Mouse (Mus musculus) adrenal gland, postnatal 36 days (tissue): ENCODE measurements at regions not wholly inside any gene's neighbourhood (a gene's known extent, or its start where the extent isn't known, plus 50 kb on each side); places are given as distances from the start of the nearest gene placed in this dataset.

Source experiments
- DNase-seq, 2 experiments: peaks; one replicate each; pipeline ENCODE4 v3.0.0; 2021; ENCODE audit warnings: mixed read lengths in 1 of 2

- DNase-seq: no peak
Observed at GRCm38 (mm10) chr12:77135067-77135466, 102.9 kb upstream of the Fut8 start.

DNA sequence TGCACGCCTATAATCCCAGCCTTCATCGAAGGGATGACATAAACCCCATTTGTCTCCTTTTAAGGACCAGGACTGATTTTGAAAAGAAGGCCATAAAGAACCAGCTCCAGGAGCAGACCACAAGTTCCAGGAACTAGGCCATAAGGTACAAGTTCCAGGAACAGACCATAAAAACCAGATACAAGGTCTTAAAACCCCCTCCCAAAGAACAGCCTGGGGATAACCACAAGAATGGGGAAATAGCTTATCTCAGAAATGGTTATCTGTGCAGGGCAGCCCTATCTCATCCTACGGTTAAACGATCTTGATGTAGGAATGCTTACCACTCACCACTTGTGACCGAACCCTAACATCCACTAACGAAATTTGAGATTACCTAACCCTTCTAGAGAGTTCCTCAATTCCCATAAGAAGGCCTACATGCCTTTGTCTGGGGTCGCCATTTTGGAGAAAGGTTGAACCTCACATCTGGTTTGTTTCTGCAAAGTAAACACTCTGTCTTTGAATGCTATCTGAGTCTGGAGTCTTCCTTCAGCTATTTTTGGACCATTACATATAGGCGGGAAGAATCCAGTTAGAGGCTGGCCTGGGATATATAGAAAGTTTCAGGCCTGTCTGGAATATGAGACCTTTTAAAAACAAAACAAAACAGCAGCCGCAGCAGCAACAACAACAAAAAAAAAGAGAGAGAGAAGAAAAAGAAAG lies 103.5 kb upstream of the Fut8 start:
- no peak for DNase-seq

GRCm38 (mm10) chr12:77133465-77134305 lies 104.2 kb upstream of the Fut8 start:
- no peak for DNase-seq

- no peak for DNase-seq
Observed at GRCm38 (mm10) chr12:77131328-77131727, 106.6 kb upstream of the Fut8 start.

GRCm38 (mm10) chr12:77130526-77130925 lies 107.4 kb upstream of the Fut8 start:
- DNase-seq: no peak

DNA sequence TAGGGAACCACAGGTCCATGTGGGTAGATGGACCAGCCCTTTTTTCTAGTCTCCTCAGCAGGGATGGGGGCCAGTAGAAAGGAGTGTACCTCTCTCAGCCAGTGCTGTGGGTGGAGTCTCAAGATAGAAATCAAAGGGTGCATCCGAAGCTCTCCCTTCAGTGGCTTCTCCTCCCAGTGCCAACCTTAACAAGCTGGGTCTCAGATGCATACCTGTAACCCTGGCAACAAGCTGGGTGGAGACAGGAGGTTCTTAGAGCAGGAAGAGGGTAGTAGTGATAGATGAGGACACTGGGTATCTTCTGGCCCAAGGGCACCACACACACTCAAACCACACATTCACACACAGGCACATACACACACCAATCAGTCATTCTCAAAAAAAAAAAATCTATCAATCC lies 113.7 kb upstream of the Fut8 start:
- DNase-seq: no peak

DNA sequence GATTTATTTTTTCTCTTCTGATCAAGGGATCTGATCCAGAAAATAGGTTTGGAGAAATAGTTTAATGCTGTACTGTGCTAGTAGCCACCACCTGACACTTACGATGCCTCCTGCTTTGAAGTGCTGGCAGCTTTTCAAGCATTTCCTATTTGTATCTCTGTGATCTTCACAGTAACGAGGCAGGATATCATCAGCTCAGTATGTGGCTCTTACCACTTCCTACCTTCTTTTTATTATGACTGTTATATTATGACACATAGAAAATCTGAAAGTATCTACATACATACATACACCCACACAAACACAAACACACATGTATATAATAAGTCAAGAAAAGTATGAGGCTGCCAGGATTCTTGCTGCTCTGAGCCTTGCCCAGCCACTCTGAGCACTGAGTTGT lies 124.4 kb upstream of the Fut8 start:
- no peak for DNase-seq

- no peak for DNase-seq
Observed at GRCm38 (mm10) chr12:77112133-77112532, 125.8 kb upstream of the Fut8 start.

DNA sequence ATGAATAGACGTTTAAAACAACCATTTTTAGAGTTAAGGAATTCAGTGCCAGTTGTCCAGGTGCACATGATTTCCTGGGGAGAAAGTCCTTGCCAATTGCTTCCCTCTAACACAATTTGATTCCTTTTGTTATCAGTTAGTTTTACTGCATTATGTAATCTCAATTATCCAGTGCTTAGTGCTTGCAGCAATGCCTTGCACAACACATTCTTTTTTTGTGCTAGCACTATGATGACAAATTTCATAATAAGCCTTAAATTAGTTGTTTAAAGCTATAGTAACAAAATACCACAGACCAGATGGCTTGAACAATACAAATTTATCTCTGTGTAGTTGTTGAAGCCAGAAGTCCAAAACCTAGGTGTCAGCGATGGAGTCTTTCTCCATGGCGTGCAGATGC lies 130.7 kb upstream of the Fut8 start:
- no peak for DNase-seq

DNA sequence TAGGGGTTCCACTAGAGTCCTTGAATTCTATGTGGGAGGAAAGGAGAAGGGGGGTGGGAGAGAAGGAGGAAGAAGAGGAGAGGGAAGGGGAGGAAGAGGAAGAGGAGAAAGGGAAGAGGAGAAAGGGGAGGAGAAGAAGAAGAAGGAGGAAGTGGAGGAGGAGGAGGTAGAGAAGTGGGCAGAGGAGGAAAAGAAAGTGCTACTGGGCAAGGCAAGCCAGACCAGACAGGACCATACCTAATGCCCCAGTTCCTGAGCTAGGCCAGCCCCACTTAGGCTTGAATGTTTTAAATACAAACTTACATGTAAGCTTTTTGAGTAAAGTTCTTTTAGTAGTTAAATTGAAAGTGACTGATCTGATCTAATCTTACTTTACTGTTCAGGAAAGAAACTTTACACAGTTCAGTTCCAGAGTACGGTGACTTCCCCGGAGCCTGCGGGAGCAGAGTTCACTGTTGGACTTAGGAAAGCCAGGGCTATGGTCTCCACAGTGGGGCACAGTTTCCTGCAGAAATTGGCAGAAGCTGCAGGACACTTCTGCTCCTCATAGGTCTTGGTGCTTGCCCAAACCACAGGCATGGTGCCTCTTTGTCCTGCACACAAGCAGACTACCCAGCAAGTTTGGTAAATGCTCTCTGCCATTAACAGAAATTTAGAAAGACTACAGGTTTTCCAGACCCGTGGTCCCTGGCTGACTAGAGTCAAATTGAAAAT lies 131.9 kb upstream of the Fut8 start:
- no peak for DNase-seq

DNA sequence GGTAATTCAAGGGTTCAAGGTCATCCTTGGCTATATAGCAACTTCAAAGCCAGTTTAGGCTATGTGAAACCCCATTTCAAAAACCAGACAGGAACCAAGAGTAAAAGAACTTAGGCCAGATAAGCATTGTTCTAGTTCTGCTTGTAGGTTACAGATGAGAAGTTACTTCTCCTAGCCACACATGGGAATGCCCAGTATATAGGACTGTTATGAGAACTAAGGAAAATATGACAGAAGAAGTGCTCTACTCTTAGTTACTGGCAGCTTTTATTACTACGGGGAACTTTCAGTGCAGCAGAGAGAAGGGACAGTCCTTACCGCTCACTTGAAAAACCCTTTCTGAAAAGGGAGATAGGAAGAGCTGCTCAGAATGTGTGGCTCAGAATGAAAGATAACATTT lies 137.4 kb upstream of the Fut8 start:
- no peak for DNase-seq

DNA sequence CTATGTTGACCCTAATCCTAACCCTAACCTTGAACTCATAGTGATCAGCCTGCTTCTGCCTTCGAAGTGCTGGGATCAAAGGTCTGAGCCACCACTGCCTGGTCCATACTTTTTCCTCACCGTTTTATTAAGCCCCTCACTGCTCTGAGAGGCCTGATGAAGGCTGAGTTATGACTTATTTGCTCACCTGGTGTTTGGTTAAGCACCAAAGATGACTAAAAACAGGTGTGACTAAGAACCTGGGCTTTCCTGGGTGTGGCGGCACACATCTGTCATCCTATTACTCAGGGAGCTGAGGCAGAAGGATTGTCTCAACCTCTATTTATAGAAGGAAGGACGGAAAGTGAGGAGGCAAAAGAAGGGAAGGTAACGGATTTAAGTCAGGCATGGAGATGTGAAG lies 137.5 kb upstream of the Max start:
- DNase-seq: no peak

- DNase-seq: no peak
Observed at GRCm38 (mm10) chr12:77098821-77099220, 136.8 kb upstream of the Max start.

- no peak for DNase-seq
Observed at GRCm38 (mm10) chr12:77097831-77098230, 135.8 kb upstream of the Max start.

GRCm38 (mm10) chr12:77096461-77096860 lies 134.5 kb upstream of the Max start:
- no peak for DNase-seq

DNA sequence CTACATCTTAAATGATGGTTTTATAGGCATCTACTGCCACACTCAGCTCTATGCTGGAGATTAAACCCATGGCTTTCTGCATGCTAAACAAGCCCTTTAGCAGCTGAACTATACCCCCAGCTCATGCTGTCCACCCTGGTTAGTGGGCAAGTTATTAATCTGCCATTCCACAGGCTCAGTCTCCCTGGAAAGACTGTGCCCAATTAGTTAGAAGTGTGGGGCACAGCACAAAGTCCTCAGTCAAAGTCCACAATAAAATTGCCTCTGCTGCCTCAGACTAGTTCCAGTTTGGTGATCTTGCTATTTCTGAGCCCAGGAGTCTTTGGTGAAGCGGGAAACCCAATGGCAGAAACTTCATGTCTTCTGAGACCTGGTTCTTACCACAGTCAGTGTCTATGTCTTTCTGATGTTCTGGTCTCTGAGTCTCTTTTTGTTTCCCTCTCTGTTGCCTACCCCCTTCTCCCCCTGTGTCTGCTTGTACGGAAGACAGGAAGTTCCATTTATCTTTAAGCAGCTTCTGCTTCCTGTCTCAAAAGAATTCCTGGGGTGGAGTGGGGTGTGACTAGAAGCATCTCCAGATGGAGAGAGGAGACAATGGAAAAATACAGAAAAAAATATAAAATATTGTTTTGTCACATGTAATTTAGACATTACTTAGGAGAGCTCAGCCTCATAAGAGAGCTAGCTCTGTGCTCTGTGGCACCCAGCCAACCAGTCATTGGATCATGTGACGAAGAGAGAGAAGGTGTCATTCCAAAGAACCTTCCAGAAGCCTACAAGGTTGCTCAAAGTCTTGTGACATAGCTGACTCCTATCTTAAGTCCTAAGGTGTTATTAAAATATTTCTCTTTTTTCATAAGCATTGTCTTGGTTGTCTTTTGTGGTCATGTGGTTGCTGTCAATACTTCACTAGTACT lies 133.3 kb upstream of the Max start:
- DNase-seq: no peak

- no peak for DNase-seq
Observed at GRCm38 (mm10) chr12:77094168-77094567, 132.2 kb upstream of the Max start.

GRCm38 (mm10) chr12:77092741-77093140 lies 130.7 kb upstream of the Max start:
- no peak for DNase-seq

DNA sequence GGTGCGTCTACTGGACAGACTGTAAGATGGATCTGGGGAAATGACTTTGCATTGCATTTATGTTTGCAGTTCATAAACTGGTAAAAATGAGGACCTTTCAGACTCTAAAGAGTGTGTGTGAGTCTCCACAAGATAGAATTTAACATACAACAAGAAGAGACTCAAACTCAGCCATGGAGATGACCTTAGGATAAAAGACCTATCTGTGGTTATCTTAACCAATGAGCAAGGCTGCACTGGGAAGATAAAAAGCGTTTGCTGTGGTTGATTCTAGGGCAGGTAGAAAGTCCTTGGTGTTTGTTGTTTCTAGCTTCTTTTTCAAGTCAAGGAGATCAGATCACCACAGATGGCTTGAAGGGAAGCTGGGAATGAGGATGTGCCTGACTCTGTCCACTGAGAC lies 130.1 kb upstream of the Max start:
- no peak for DNase-seq

DNA sequence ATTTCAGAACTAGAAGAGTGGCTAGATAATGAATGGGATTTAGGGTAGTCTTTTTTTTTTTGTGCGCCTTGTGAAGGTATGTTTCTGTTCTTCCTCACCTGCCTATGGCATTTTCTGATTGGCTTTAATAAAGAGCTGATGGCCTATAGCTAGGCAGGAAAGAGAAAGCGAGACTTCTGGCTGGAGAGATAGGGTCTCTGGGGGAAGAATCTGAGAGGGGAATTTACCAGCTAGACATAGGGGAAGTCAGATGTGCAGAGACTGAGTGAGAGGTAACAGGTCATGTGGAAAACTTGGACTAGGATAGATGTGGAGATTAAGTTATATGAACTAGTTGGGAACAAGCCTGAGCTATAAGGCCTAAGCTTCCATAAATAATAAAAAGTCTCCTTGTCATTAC lies 129.7 kb upstream of the Max start:
- DNase-seq: no peak

DNA sequence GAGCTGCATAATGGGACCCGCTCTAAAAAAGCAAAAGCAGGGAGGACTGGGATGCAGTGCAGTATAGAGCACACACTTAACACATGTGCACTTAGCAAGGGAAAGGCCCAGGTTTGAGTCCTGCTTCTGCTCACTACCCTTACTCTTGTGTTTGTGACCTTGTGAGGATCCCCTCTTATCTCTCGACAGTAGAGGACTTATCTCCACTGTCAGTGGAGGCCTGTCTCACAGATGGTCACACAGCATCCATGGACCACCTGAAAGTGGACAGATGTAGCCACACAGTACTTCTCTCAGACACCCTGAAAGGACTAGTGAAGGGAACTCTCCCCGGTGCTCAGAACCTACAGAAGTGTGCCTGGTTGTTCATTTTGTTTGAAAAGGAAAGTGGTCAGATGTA lies 128.5 kb upstream of the Max start:
- no peak for DNase-seq

GRCm38 (mm10) chr12:77089624-77090278 lies 127.8 kb upstream of the Max start:
- no peak for DNase-seq
